Mouse (Mus musculus) large intestine, adult 2 months (tissue): Measurements from ENCODE around the gene Vti1b. TPM values are rescaled to one million over a fixed set of nuclear protein-coding genes. Genes with fewer than 3 reads are reported as not detected.
"Not testable (repeated sequence)": the region's sequence is repeated elsewhere in the genome, so short reads cannot be mapped to it uniquely, and the experiment has no call there.

Experiments
- DNase-seq: peaks from one replicate; pipeline ENCODE4 v3.0.0-alpha.2; 2012; ENCODE audit warnings: low read depth, low spot score
- WGBS: fragments of 180-500 bp; shearing (Covaris S2); methylation state at CpG from one replicate; pipeline ENCODE4 v1.1.7; 2018; 5-methylcytosine and 5-hydroxymethylcytosine counted together
- polyA plus RNA-seq: library from polyadenylated mRNA; depleted of rRNA; stranded (reverse); fragments of >200 nt; gene quantifications from 2 replicates; pipeline ENCODE4 v1.2.3, GENCODE M21; 2012; rRNA removed

The Vti1b gene
- polyA plus RNA-seq = 32.9 and 42.3 TPM in 2 replicates

DNA sequence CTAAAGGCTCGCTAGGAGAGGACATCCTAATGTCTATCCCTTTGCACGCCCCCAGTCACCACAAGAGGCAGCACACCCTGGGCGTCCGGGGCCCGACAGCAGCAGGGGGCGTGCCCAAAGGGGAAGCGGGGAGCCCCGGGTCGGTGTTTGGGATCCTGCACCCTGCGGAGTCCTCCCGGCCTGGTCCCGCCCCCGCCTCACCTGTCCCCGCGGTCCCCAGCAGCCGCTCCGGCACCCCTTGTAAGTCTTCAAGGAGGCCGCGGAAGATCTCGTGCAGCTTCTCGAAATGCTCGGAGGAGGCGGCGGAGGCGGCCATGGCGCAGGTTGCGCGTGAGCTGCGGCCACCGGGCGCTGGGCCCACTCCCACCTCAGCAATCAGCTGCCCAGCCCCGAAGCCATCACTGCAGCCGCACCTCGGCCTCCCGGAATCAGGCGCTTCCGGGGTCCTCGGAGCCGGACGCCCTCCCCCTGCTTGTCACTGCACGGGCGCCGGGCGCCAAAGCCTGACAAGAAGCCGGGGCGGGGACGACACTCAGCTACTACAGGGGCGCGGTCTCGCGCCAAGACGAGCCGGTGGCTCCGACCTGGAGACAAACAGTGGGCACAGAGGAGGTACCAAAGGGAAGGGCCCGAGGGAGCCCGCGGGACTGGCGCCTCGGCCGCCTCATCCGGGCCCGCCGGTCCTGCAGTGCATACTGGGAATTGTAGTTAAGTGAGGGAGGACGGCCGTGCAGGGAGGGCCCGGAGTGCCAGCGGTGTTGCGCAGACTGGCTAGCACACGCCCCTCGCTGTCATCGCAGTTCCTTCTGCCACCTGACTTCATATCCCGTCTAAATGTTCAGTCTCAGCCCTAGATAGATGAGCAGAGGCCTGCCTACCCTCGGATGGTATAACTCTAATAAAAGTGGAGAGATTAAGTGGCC is at the start of gene Vti1b:
TSS of gene Vti1b (minus strand) at position 649 of the 923 bp plus-strand sequence.
- 1% methylated on average over 73 of the region's 73 CpGs for WGBS
- peak; percentile 65 for DNase-seq

DNA sequence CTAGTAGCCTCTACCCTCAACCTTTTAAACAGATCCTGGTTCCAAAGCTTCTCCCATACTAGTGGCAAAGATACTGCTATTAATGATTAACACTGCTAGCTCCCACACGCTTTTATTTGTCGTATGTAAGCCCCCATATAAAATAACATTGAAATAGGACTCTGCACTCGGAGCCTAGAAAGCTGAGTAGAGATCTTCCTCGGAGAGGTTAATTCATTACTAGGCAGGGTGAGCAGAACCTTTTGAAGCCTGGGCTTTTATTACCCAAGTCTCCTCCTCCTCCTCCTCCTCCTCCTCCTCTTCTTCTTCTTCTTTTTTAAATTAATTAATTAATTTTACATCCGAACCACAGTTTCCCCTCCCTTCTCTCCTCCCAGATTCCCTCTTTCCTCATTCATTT is 45.0 kb upstream of the Vti1b start:
- WGBS = 28% methylated on average over 5 of the region's 5 CpGs

GRCm38 (mm10) chr12:79211447-79211846 is 39.0 kb upstream of the Vti1b start:
- WGBS = 30% methylated on average over 8 of the region's 8 CpGs
- DNase-seq = peak; percentile 68

More for the DNA sequence above, 45.0 kb upstream of the Vti1b start:
- DNase-seq = no peak

DNA sequence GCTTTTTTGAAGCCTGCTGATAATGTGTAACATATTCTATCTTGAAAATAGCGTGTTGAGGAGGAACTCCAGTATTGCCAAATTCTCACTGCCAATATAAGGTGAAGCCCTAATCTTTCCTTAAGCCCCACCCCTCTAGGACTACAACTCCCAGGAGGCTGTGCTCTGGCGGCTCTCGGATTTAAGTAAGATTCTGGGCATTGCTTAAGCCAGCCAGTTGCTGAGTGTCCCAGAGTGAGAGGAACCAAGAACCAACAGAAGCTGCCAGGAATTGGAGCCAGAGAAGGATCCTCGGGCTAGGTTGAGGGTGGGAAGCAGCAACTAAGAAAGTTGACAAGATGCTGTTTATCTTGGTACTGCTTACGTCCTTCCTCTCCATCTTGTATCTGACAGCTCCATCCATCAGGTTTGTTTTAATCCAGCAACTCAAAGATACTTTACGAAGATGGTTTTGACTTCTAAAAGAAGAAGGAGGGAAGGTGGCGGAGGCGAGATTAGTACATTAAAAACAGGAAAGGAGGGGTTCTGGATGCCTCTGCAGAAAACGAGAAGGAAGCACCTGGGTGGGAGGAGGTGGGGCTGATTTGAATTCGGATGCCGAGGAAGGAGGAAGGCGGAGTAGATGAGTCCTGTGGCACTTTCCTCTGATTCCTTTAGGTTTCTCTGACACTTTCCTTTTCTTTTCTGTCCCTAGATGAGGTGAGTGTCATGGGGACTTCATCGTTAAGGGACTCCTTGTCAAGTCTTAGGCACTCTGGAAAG is 36.4 kb upstream of the Vti1b start, which contains the start of gene Rdh12:
TSS of gene Rdh12 (plus strand) at position 212 of the 762 bp plus-strand sequence.
- DNase-seq = no peak
- WGBS = 8% methylated on average over 13 of the region's 13 CpGs

- WGBS = 73% methylated on average over 3 of the region's 3 CpGs
- no peak for DNase-seq
Observed at GRCm38 (mm10) chr12:79201882-79202281, 29.4 kb upstream of the Vti1b start.

DNA sequence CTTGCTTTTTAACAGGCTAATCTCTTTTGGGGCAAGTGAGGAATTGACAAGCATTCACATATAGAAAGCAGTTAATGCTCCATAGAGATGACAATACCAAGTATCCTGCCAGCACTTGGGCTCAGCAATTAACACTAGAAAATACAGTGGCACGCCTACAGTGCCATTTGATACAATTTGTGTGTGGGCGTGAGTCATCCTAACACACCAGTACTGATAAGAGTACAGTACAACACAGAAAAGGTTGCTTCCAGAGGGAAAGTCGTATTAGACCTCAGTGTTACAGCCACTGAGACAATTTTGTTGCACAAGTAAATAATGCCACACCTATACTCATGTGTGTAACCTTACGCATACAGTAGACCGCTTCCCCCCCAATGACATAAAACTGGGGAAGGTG is 24.6 kb upstream of the Vti1b start:
- WGBS = 38% methylated on average over 5 of the region's 5 CpGs
- no peak for DNase-seq

DNA sequence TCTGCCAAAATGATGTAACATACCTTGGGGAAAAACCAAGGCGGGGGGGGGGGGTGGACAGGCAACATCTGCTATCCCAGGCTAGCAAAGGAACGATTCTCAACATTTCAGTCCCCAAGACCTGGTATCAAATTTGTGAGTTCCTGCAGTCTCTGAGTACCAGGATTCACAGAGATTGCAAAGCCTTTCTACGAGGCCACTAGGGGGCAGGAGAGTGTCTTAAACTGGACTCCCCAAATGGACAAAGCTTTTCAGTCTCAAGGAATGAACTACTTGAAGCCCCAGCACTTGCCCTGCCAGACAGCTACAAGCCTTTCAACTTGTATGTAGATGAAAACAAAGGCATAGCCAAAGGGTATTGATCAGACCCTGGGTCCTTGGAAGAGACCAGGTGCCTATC is 21.0 kb upstream of the Vti1b start:
- DNase-seq = peak; percentile 63
- WGBS = 1% methylated on average over 3 of the region's 3 CpGs

DNA sequence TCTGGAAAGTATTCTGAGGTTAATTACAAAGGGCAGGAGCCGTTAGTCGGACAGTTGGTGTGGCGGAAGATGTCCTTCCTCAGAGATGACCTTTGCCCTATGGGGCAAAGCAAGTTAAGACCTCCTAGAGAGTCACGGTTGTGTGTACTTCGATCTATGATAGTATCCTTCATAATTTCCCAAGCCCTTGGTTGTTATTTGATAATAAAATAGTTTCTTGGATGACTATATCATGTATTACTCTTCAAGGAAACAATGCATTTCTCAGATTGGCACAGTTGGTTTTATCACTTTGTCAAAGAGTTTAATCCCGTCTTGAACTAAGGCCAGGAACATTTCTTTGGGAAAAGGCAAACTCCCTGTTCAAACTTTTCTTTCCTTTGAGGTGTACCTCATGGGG is 19.7 kb upstream of the Vti1b start, which contains the start of gene Rdh11:
TSS of gene Rdh11 (minus strand) at position 101 of the 400 bp plus-strand sequence.
- 51% methylated on average over 6 of the region's 6 CpGs for WGBS
- DNase-seq = no peak

GRCm38 (mm10) chr12:79191701-79192100 is 19.2 kb upstream of the Vti1b start:
- 5% methylated on average over 14 of the region's 14 CpGs for WGBS
- peak; percentile 60 for DNase-seq

- WGBS = under 1% methylated on average over 18 of the region's 18 CpGs
- peak; percentile 53 for DNase-seq
Observed at GRCm38 (mm10) chr12:79190931-79191673, 18.6 kb upstream of the Vti1b start.

GRCm38 (mm10) chr12:79185160-79185559 is 12.7 kb upstream of the Vti1b start:
- DNase-seq = not testable (repeated sequence)
- 84% methylated on average over 5 of the region's 6 CpGs for WGBS

- 94% methylated on average over 5 of the region's 5 CpGs for WGBS
- no peak for DNase-seq
Observed at GRCm38 (mm10) chr12:79175998-79176397, 3.5 kb upstream of the Vti1b start.

GRCm38 (mm10) chr12:79173721-79174120 is 1.3 kb upstream of the Vti1b start:
- no peak for DNase-seq
- WGBS = 28% methylated on average over 5 of the region's 5 CpGs

DNA sequence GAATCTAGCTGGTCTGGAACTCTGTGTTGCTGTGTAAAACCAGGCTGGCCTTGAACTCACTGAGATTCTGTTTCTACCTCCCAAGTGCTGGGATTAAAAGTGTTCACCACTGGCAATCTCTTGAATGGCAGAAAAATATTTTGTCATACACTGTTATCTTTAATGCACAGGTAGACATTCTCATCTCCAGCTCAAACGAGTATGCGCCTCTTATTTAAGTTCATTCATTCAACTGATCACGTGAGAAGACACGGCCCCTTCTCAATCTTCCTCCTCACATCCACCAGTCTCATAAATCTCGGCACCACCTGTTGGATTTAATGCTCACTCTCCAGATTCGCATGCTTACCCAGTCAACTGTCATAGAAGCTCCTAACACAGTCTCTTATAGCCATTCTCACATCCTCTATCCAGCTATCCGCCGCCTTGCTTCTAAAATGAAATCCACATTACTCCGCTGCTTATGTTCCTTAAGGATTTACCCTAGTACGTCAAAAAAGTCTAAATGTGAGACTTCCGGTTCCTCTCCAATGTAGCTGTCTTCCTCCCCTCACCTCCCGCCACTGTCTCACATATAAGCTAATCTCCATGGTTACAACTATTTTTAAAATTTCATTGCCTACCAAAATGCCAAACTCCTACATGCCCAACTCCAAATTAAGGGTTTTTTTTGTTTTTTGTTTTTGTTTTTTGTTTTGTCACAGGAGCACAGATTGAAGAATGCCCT is 1.0 kb downstream of the Vti1b start:
- DNase-seq = no peak
- WGBS = 10% methylated on average over 12 of the region's 12 CpGs

DNA sequence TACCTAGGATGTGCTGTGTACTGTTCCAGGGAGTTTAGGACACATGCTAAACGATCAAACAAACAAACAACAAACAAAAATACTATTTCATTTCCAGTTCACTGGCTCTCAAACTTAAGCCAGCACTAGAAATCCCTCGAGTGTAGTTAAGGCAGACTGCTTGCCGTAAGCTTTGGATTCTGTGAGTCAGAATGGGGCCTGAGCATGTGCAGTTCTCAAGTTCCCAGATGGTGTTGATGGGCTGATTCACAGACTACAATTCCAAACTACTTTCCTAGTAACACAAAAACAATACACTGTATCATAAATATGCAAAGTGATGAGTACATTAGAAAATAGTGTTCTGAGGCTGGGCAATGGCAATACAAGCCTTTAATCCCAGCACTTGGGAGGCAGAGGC is 2.0 kb downstream of the Vti1b start:
- WGBS = 59% methylated on average over 3 of the region's 3 CpGs
- no peak for DNase-seq

DNA sequence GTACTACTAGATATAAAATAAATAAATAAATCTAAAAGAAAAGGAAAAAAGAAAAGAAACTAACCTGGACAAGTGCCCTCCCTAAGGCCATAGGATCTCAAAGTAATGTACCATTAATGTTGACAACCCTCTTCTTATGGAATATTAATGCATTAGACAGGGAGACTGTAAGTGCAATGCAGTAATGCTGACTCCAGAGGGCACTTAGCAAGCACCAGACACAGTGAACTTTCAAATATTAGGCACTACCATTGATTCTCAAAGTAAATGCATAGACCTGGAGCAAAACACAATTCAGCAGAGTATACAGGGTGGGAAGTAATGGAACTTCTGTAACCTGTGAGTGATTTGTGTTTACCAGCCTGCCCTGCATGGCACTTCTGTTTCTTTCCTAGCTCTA is 3.3 kb downstream of the Vti1b start:
- no peak for DNase-seq

DNA sequence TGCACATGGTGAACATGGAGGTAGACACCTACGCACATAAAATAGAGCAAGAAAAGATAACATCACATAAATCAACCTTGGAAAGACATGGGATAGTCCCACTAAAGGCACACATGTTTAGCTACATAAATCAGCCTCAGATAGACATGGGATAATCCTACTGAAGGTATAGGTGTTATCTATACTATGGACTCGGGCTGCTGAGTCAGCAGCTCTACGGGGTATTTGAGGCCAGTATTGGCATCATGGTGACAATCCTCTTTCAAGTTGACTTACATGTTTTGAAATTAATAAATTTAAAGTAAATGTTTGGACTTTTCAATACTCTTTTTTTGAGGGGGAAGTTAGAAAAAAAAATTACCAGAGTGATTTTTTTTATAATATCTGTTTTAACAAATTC is 9.6 kb downstream of the Vti1b start:
- no peak for DNase-seq
- 96% methylated on average over 3 of the region's 3 CpGs for WGBS

GRCm38 (mm10) chr12:79149653-79150052 is 22.8 kb downstream of the Vti1b start:
- 83% methylated on average over 6 of the region's 6 CpGs for WGBS
- no peak for DNase-seq

- no peak for DNase-seq
Observed at GRCm38 (mm10) chr12:79141384-79141783, 31.1 kb downstream of the Vti1b start.
